Mouse (Mus musculus): ENCODE results near the gene Lrba. TPM values are rescaled to one million over a fixed set of nuclear protein-coding genes. Genes with fewer than 3 reads are reported as not detected.

The Lrba gene
- polyA plus RNA-seq, 1 experiment from 2014 or later = 4.2 TPM

GRCm38 (mm10) chr3:86201645-86202175, 22.8 kb upstream of the Lrba start:
- ATAC-seq (ENCODE audit: insufficient number of reproducible peaks, insufficient read depth, low FRiP score, low read depth) = no peak
- WGBS = 91% methylated on average over 1 of the region's 1 CpGs

GRCm38 (mm10) chr3:86202449-86202848, 22.0 kb upstream of the Lrba start:
- no peak overlapping the region for H3K4me2 ChIP-seq (ENCODE audit: low read length)
- no peaks in the 10 kb centered on the region for H3K36me3 ChIP-seq (ENCODE audit: control insufficient read depth, insufficient read depth, low read length)
- no peak overlapping the region for H3K4me3 ChIP-seq (ENCODE audit: control insufficient read depth in 1 of 2, insufficient read depth in 1 of 2, low read depth in 1 of 2, low read length in 2 of 2)
- H3K9ac ChIP-seq (ENCODE audit: low read length) = no peak overlapping the region
- H3K27me3 ChIP-seq (ENCODE audit: control insufficient read depth, insufficient read depth, low read length) = no peaks in the 10 kb centered on the region
- no peaks in the 10 kb centered on the region for H3K9me3 ChIP-seq (ENCODE audit: control insufficient read depth, low read length)
- ATAC-seq (ENCODE audit: insufficient number of reproducible peaks, insufficient read depth, low FRiP score, low read depth) = no peak
- H3K27ac ChIP-seq (replicated peaks in 1 of 2; ENCODE audit: control insufficient read depth in 1 of 2, insufficient read depth in 1 of 2, low read depth in 2 of 2, low read length in 2 of 2) = no peak overlapping the region
- no peaks in the 10 kb centered on the region for H3K4me1 ChIP-seq (ENCODE audit: control insufficient read depth in 2 of 2, insufficient read depth in 2 of 2, low read length in 2 of 2)
- whole genome bisulfite sequencing = 83% methylated on average over 3 of the region's 3 CpGs

More at GRCm38 (mm10) chr3:86201645-86202175, 22.8 kb upstream of the Lrba start:
- no peak overlapping the region for H3K27ac ChIP-seq (replicated peaks in 1 of 2; ENCODE audit: control insufficient read depth in 1 of 2, insufficient read depth in 1 of 2, low read depth in 2 of 2, low read length in 2 of 2)
- H3K9me3 ChIP-seq (ENCODE audit: control insufficient read depth, low read length) = no peaks in the 10 kb centered on the region
- no peak overlapping the region for H3K4me2 ChIP-seq (ENCODE audit: low read length)
- H3K27me3 ChIP-seq (ENCODE audit: control insufficient read depth, insufficient read depth, low read length) = no peaks in the 10 kb centered on the region
- no peak overlapping the region for H3K9ac ChIP-seq (ENCODE audit: low read length)
- H3K36me3 ChIP-seq (ENCODE audit: control insufficient read depth, insufficient read depth, low read length) = no peaks in the 10 kb centered on the region
- H3K4me1 ChIP-seq (ENCODE audit: control insufficient read depth in 2 of 2, insufficient read depth in 2 of 2, low read length in 2 of 2) = no peaks in the 10 kb centered on the region
- H3K4me3 ChIP-seq (ENCODE audit: control insufficient read depth in 1 of 2, insufficient read depth in 1 of 2, low read depth in 1 of 2, low read length in 2 of 2) = no peak overlapping the region

- ATAC-seq (ENCODE audit: insufficient number of reproducible peaks, insufficient read depth, low FRiP score, low read depth) = no peak
- WGBS = 83% methylated on average over 6 of the region's 6 CpGs
- Histone ChIP-seq H3K36me3 (ENCODE audit: control insufficient read depth, insufficient read depth, low read length) (no peaks in the 10 kb centered on the region), H3K4me3 (ENCODE audit: control insufficient read depth in 1 of 2, insufficient read depth in 1 of 2, low read depth in 1 of 2, low read length in 2 of 2) (no peak overlapping the region), H3K27me3 (ENCODE audit: control insufficient read depth, insufficient read depth, low read length) (no peaks in the 10 kb centered on the region), H3K4me1 (ENCODE audit: control insufficient read depth in 2 of 2, insufficient read depth in 2 of 2, low read length in 2 of 2) (no peaks in the 10 kb centered on the region), H3K27ac (replicated peaks in 1 of 2; ENCODE audit: control insufficient read depth in 1 of 2, insufficient read depth in 1 of 2, low read depth in 2 of 2, low read length in 2 of 2) (no peak overlapping the region), H3K9ac (ENCODE audit: low read length) (no peak overlapping the region), H3K9me3 (ENCODE audit: control insufficient read depth, low read length) (no peaks in the 10 kb centered on the region), H3K4me2 (ENCODE audit: low read length) (no peak overlapping the region)
These were observed 19.7 kb upstream of the Lrba start for GRCm38 (mm10) chr3:86204608-86205358.

GRCm38 (mm10) chr3:86206556-86206955, 17.9 kb upstream of the Lrba start:
- H3K4me1 ChIP-seq (ENCODE audit: control insufficient read depth in 2 of 2, insufficient read depth in 2 of 2, low read length in 2 of 2) = no peaks in the 10 kb centered on the region
- no peak overlapping the region for H3K9ac ChIP-seq (ENCODE audit: low read length)
- no peaks in the 10 kb centered on the region for H3K9me3 ChIP-seq (ENCODE audit: control insufficient read depth, low read length)
- no peak overlapping the region for H3K4me2 ChIP-seq (ENCODE audit: low read length)
- 75% methylated on average over 2 of the region's 2 CpGs for WGBS
- H3K27me3 ChIP-seq (ENCODE audit: control insufficient read depth, insufficient read depth, low read length) = no peaks in the 10 kb centered on the region
- H3K36me3 ChIP-seq (ENCODE audit: control insufficient read depth, insufficient read depth, low read length) = no peaks in the 10 kb centered on the region
- no peak for ATAC-seq (ENCODE audit: insufficient number of reproducible peaks, insufficient read depth, low FRiP score, low read depth)
- H3K27ac ChIP-seq (replicated peaks in 1 of 2; ENCODE audit: control insufficient read depth in 1 of 2, insufficient read depth in 1 of 2, low read depth in 2 of 2, low read length in 2 of 2) = no peak overlapping the region
- H3K4me3 ChIP-seq (ENCODE audit: control insufficient read depth in 1 of 2, insufficient read depth in 1 of 2, low read depth in 1 of 2, low read length in 2 of 2) = no peak overlapping the region

GRCm38 (mm10) chr3:86210267-86210939, 14.1 kb upstream of the Lrba start:
- H3K9me3 ChIP-seq (ENCODE audit: control insufficient read depth, low read length) = no peaks in the 10 kb centered on the region
- H3K4me1 ChIP-seq (ENCODE audit: control insufficient read depth in 2 of 2, insufficient read depth in 2 of 2, low read length in 2 of 2) = no peaks in the 10 kb centered on the region
- no peak overlapping the region for H3K4me2 ChIP-seq (ENCODE audit: low read length)
- H3K27me3 ChIP-seq (ENCODE audit: control insufficient read depth, insufficient read depth, low read length) = no peaks in the 10 kb centered on the region
- no peak overlapping the region for H3K27ac ChIP-seq (replicated peaks in 1 of 2; ENCODE audit: control insufficient read depth in 1 of 2, insufficient read depth in 1 of 2, low read depth in 2 of 2, low read length in 2 of 2)
- H3K36me3 ChIP-seq (ENCODE audit: control insufficient read depth, insufficient read depth, low read length) = no peaks in the 10 kb centered on the region
- no peak for ATAC-seq (ENCODE audit: insufficient number of reproducible peaks, insufficient read depth, low FRiP score, low read depth)
- 85% methylated on average over 10 of the region's 10 CpGs for WGBS
- no peak overlapping the region for H3K9ac ChIP-seq (ENCODE audit: low read length)
- no peak overlapping the region for H3K4me3 ChIP-seq (ENCODE audit: control insufficient read depth in 1 of 2, insufficient read depth in 1 of 2, low read depth in 1 of 2, low read length in 2 of 2)

- Histone ChIP-seq H3K36me3 (ENCODE audit: control insufficient read depth, insufficient read depth, low read length) (no peaks in the 10 kb centered on the region), H3K4me2 (ENCODE audit: low read length) (no peak overlapping the region), H3K27ac (replicated peaks in 1 of 2; ENCODE audit: control insufficient read depth in 1 of 2, insufficient read depth in 1 of 2, low read depth in 2 of 2, low read length in 2 of 2) (no peak overlapping the region), H3K4me3 (ENCODE audit: control insufficient read depth in 1 of 2, insufficient read depth in 1 of 2, low read depth in 1 of 2, low read length in 2 of 2) (no peak overlapping the region), H3K4me1 (ENCODE audit: control insufficient read depth in 2 of 2, insufficient read depth in 2 of 2, low read length in 2 of 2) (no peaks in the 10 kb centered on the region), H3K9me3 (ENCODE audit: control insufficient read depth, low read length) (no peaks in the 10 kb centered on the region), H3K27me3 (ENCODE audit: control insufficient read depth, insufficient read depth, low read length) (no peaks in the 10 kb centered on the region), H3K9ac (ENCODE audit: low read length) (no peak overlapping the region)
- WGBS = 77% methylated on average over 3 of the region's 3 CpGs
- no peak for ATAC-seq (ENCODE audit: insufficient number of reproducible peaks, insufficient read depth, low FRiP score, low read depth)
These were observed 13.5 kb upstream of the Lrba start for GRCm38 (mm10) chr3:86210959-86211358.

- WGBS = 84% methylated on average over 4 of the region's 4 CpGs
- no peak overlapping the region for H3K9ac ChIP-seq (ENCODE audit: low read length)
These were observed 10.2 kb upstream of the Lrba start for GRCm38 (mm10) chr3:86214248-86214647.

More at GRCm38 (mm10) chr3:86214248-86214647, 10.2 kb upstream of the Lrba start:
- Histone ChIP-seq H3K9me3 (ENCODE audit: control insufficient read depth, low read length) (no peaks in the 10 kb centered on the region), H3K4me3 (ENCODE audit: control insufficient read depth in 1 of 2, insufficient read depth in 1 of 2, low read depth in 1 of 2, low read length in 2 of 2) (no peak overlapping the region), H3K27ac (replicated peaks in 1 of 2; ENCODE audit: control insufficient read depth in 1 of 2, insufficient read depth in 1 of 2, low read depth in 2 of 2, low read length in 2 of 2) (no peak overlapping the region), H3K4me1 (ENCODE audit: control insufficient read depth in 2 of 2, insufficient read depth in 2 of 2, low read length in 2 of 2) (no peaks in the 10 kb centered on the region), H3K36me3 (ENCODE audit: control insufficient read depth, insufficient read depth, low read length) (no peaks in the 10 kb centered on the region), H3K4me2 (ENCODE audit: low read length) (no peak overlapping the region), H3K27me3 (ENCODE audit: control insufficient read depth, insufficient read depth, low read length) (no peaks in the 10 kb centered on the region)
- no peak for ATAC-seq (ENCODE audit: insufficient number of reproducible peaks, insufficient read depth, low FRiP score, low read depth)
